Mouse (Mus musculus) megakaryocyte, embryonic 14.5 days (primary cell): ENCODE measurements around the gene Slc6a12.

Source experiments
- FLI1 ChIP-seq: IDR thresholded peaks from 2 replicates; pipeline ENCODE4 v1.6.1; 2012; ENCODE audit warnings: low read length, inconsistent platforms, mixed read lengths
- GATA1 ChIP-seq: IDR thresholded peaks from 3 replicates; pipeline ENCODE4 v1.6.1; 2012; ENCODE audit warnings: mixed read lengths, low read length, inconsistent platforms, borderline replicate concordance

DNA sequence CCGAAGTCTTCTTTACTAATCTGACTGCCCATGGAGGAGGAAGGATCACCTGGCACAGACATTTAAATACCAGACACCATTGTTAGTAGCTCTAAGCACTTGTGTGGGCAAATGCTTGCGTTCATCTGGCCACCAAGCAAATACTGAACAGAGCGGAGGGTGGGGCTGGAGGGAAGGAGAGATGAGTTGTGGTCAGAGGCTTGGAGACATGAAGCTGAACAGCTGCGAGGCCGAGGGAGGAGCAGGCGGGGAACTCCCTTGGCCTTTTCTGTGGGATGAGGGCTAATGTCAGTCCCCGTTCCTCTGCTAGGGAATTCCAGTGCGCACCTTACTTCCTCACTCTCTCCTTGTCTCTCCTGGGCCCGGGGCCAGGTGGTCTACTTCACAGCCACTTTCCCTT, 17.1 kb upstream of the Slc6a12 start:
- TF ChIP-seq GATA1: no peak
- TF ChIP-seq FLI1: no peak
